Mouse (Mus musculus): ENCODE data around the gene Snd1. TPM values are rescaled to one million over a fixed set of nuclear protein-coding genes. Genes with fewer than 3 reads are reported as not detected.
A peak's percentile ranks its signal among the peaks of the same experiment; 100 is the strongest.

Snd1 gene
- polyA plus RNA-seq, 1 experiment from 2014 or later = 113 TPM

- H3K27ac ChIP-seq = peak overlapping the region; percentile 95
- peak overlapping the region; percentile 80 for H3K4me3 ChIP-seq
- WGBS = under 1% methylated on average over 79 of the region's 82 CpGs
- no peaks in the 10 kb centered on the region for H3K9me3 ChIP-seq (replicated peaks)
- no peaks in the 10 kb centered on the region for H3K36me3 ChIP-seq
- H3K4me1 ChIP-seq = peaks cover 50% of the 10 kb centered on the region
- ATAC-seq (ENCODE audit: low FRiP score) = peak; percentile 48
- peak overlapping the region; percentile 97 for H3K4me2 ChIP-seq (replicated peaks)
- H3K9ac ChIP-seq = peak overlapping the region; percentile 92
- H3K27me3 ChIP-seq = peaks cover 12% of the 10 kb centered on the region
These were observed 357.2 kb downstream of the Snd1 start for GRCm38 (mm10) chr6:28831854-28832750.

GRCm38 (mm10) chr6:28832751-28833291, 357.9 kb downstream of the Snd1 start:
- under 1% methylated on average over 54 of the region's 58 CpGs for WGBS
- peak; percentile 79 for ATAC-seq (ENCODE audit: low FRiP score)
- H3K4me1 ChIP-seq = peaks cover 42% of the 10 kb centered on the region

GRCm38 (mm10) chr6:28833380-28833822, 358.5 kb downstream of the Snd1 start:
- peak; percentile 76 for ATAC-seq (ENCODE audit: low FRiP score)
- 2% methylated on average over 38 of the region's 43 CpGs for WGBS
- Histone ChIP-seq H3K4me2 (replicated peaks) (peak overlapping the region; percentile 97), H3K4me3 (peak overlapping the region; percentile 80), H3K9ac (peak overlapping the region; percentile 92), H3K27me3 (peaks cover 12% of the 10 kb centered on the region), H3K4me1 (peaks cover 38% of the 10 kb centered on the region), H3K9me3 (replicated peaks) (no peaks in the 10 kb centered on the region), H3K27ac (peak overlapping the region; percentile 95), H3K36me3 (no peaks in the 10 kb centered on the region)

More at GRCm38 (mm10) chr6:28832751-28833291, 357.9 kb downstream of the Snd1 start:
- peak overlapping the region; percentile 95 for H3K27ac ChIP-seq
- H3K4me3 ChIP-seq = peak overlapping the region; percentile 80
- H3K4me2 ChIP-seq (replicated peaks) = peak overlapping the region; percentile 97
- H3K9me3 ChIP-seq (replicated peaks) = no peaks in the 10 kb centered on the region
- peak overlapping the region; percentile 92 for H3K9ac ChIP-seq
- peaks cover 12% of the 10 kb centered on the region for H3K27me3 ChIP-seq
- no peaks in the 10 kb centered on the region for H3K36me3 ChIP-seq

GRCm38 (mm10) chr6:28834046-28834445, 359.1 kb downstream of the Snd1 start:
- Histone ChIP-seq H3K4me1 (peaks cover 33% of the 10 kb centered on the region), H3K9ac (peak overlapping the region; percentile 92), H3K4me2 (replicated peaks) (peak overlapping the region; percentile 97), H3K9me3 (replicated peaks) (no peaks in the 10 kb centered on the region), H3K27me3 (peaks cover 12% of the 10 kb centered on the region), H3K36me3 (no peaks in the 10 kb centered on the region), H3K27ac (no peak overlapping the region), H3K4me3 (peak overlapping the region; percentile 80)
- ATAC-seq (ENCODE audit: low FRiP score) = no peak
- 28% methylated on average over 2 of the region's 2 CpGs for WGBS

- Histone ChIP-seq H3K4me3 (no peak overlapping the region), H3K4me2 (replicated peaks) (no peak overlapping the region), H3K9me3 (replicated peaks) (no peaks in the 10 kb centered on the region), H3K27me3 (no peaks in the 10 kb centered on the region), H3K9ac (no peak overlapping the region), H3K4me1 (peaks cover 11% of the 10 kb centered on the region), H3K27ac (no peak overlapping the region), H3K36me3 (no peaks in the 10 kb centered on the region)
- no peak for ATAC-seq (ENCODE audit: low FRiP score)
These were observed 361.7 kb downstream of the Snd1 start for GRCm38 (mm10) chr6:28836600-28836999.

GRCm38 (mm10) chr6:28841569-28841968, 366.6 kb downstream of the Snd1 start:
- no peaks in the 10 kb centered on the region for H3K36me3 ChIP-seq
- H3K27me3 ChIP-seq = no peaks in the 10 kb centered on the region
- WGBS = 88% methylated on average over 3 of the region's 3 CpGs
- H3K9ac ChIP-seq = no peak overlapping the region
- no peaks in the 10 kb centered on the region for H3K9me3 ChIP-seq (replicated peaks)
- H3K4me1 ChIP-seq = peaks cover 27% of the 10 kb centered on the region
- ATAC-seq (ENCODE audit: low FRiP score) = no peak
- peak overlapping the region; percentile 71 for H3K27ac ChIP-seq
- H3K4me3 ChIP-seq = no peak overlapping the region
- H3K4me2 ChIP-seq (replicated peaks) = no peak overlapping the region

GRCm38 (mm10) chr6:28842375-28843276, 367.7 kb downstream of the Snd1 start:
- WGBS = 26% methylated on average over 4 of the region's 4 CpGs
- H3K4me2 ChIP-seq (replicated peaks) = no peak overlapping the region

GRCm38 (mm10) chr6:28845610-28846009, 370.7 kb downstream of the Snd1 start:
- H3K4me1 ChIP-seq = peaks cover 48% of the 10 kb centered on the region
- H3K27me3 ChIP-seq = no peaks in the 10 kb centered on the region
- no peak overlapping the region for H3K27ac ChIP-seq
- no peak overlapping the region for H3K4me3 ChIP-seq
- WGBS = 63% methylated on average over 4 of the region's 4 CpGs
- no peak overlapping the region for H3K4me2 ChIP-seq (replicated peaks)
- ATAC-seq (ENCODE audit: low FRiP score) = no peak
- no peak overlapping the region for H3K9ac ChIP-seq
- H3K9me3 ChIP-seq (replicated peaks) = no peaks in the 10 kb centered on the region
- H3K36me3 ChIP-seq = no peaks in the 10 kb centered on the region

More at GRCm38 (mm10) chr6:28842375-28843276, 367.7 kb downstream of the Snd1 start:
- H3K9me3 ChIP-seq (replicated peaks) = no peaks in the 10 kb centered on the region
- H3K9ac ChIP-seq = no peak overlapping the region
- ATAC-seq (ENCODE audit: low FRiP score) = peak; percentile 84
- no peaks in the 10 kb centered on the region for H3K36me3 ChIP-seq
- H3K27ac ChIP-seq = peak overlapping the region; percentile 71
- peaks cover 30% of the 10 kb centered on the region for H3K4me1 ChIP-seq
- no peak overlapping the region for H3K4me3 ChIP-seq
- H3K27me3 ChIP-seq = no peaks in the 10 kb centered on the region

- Histone ChIP-seq H3K27ac (no peak overlapping the region), H3K36me3 (no peaks in the 10 kb centered on the region), H3K4me3 (no peak overlapping the region), H3K27me3 (no peaks in the 10 kb centered on the region), H3K9ac (no peak overlapping the region), H3K4me2 (replicated peaks) (no peak overlapping the region), H3K4me1 (peaks cover 40% of the 10 kb centered on the region), H3K9me3 (replicated peaks) (no peaks in the 10 kb centered on the region)
- no peak for ATAC-seq (ENCODE audit: low FRiP score)
- WGBS = 73% methylated on average over 6 of the region's 6 CpGs
These were observed 372.7 kb downstream of the Snd1 start for GRCm38 (mm10) chr6:28847616-28848015.

- Histone ChIP-seq H3K9ac (no peak overlapping the region), H3K36me3 (no peaks in the 10 kb centered on the region), H3K9me3 (replicated peaks) (no peaks in the 10 kb centered on the region), H3K4me2 (replicated peaks) (no peak overlapping the region), H3K4me1 (peaks cover 39% of the 10 kb centered on the region), H3K4me3 (no peak overlapping the region), H3K27me3 (no peaks in the 10 kb centered on the region), H3K27ac (no peak overlapping the region)
- no peak for ATAC-seq (ENCODE audit: low FRiP score)
- WGBS = 72% methylated on average over 6 of the region's 6 CpGs
These were observed 373.4 kb downstream of the Snd1 start for GRCm38 (mm10) chr6:28848285-28848794.

GRCm38 (mm10) chr6:28848891-28849290, 374.0 kb downstream of the Snd1 start:
- peak; percentile 35; the same call in 1 of the 2 replicates for ATAC-seq (ENCODE audit: low FRiP score)
- H3K4me2 ChIP-seq (replicated peaks) = no peak overlapping the region
- H3K27me3 ChIP-seq = no peaks in the 10 kb centered on the region
- H3K4me1 ChIP-seq = peaks cover 44% of the 10 kb centered on the region
- 50% methylated on average over 9 of the region's 9 CpGs for WGBS
- no peaks in the 10 kb centered on the region for H3K36me3 ChIP-seq
- no peaks in the 10 kb centered on the region for H3K9me3 ChIP-seq (replicated peaks)
- no peak overlapping the region for H3K9ac ChIP-seq
- peak overlapping the region; percentile 64 for H3K27ac ChIP-seq
- no peak overlapping the region for H3K4me3 ChIP-seq
